Mouse (Mus musculus) monocyte, adult 5-6 weeks (primary cell): ENCODE results near the gene Recql5. TPM values are rescaled to one million over a fixed set of nuclear protein-coding genes. Genes with fewer than 3 reads are reported as not detected.

ENCODE experiments used
- ATAC-seq: fragments of 153-309, 156-312 bp; replicated peaks from 2 replicates; pipeline ENCODE4 v1.8.0; 2017; ENCODE audit warnings: mild to moderate bottlenecking; ENCODE audit not compliant: low TSS enrichment, insufficient number of reproducible peaks, severe bottlenecking, poor library complexity, low FRiP score
- total RNA-seq: library from RNA; stranded (forward); fragments of 200-1000, 200-491, 200-594 nt; gene quantifications from 3 replicates; pipeline ENCODE4 v1.2.3, GENCODE M21; 2017

Recql5 gene
- total RNA-seq = 16.2 to 25.6 TPM (median 23.2 TPM) in 3 replicates

- ATAC-seq = peak; percentile 99
These were observed at the start of gene Recql5, which contains the start of gene Sap30bp for GRCm38 (mm10) chr11:115933108-115933746. Gene Recql5, minus strand, starts transcription at chr11:115933477. Gene Sap30bp, plus strand, starts transcription at chr11:115933282.

- ATAC-seq = no peak
These were observed 49.2 kb upstream of the Recql5 start for GRCm38 (mm10) chr11:115982472-115982871.

GRCm38 (mm10) chr11:115975544-115975943 lies 42.3 kb upstream of the Recql5 start:
- no peak for ATAC-seq

GRCm38 (mm10) chr11:115975083-115975420 lies 41.8 kb upstream of the Recql5 start:
- no peak for ATAC-seq

GRCm38 (mm10) chr11:115974309-115975082 lies 41.2 kb upstream of the Recql5 start, which contains the start of gene Itgb4:
Gene Itgb4, plus strand, starts transcription at chr11:115974709.
- ATAC-seq = no peak

- no peak for ATAC-seq
These were observed 37.7 kb upstream of the Recql5 start for GRCm38 (mm10) chr11:115971016-115971415.

- no peak for ATAC-seq
These were observed 36.9 kb upstream of the Recql5 start for GRCm38 (mm10) chr11:115970006-115970673.

GRCm38 (mm10) chr11:115968731-115969405 lies 35.6 kb upstream of the Recql5 start:
- ATAC-seq = no peak

- ATAC-seq = no peak
These were observed 31.8 kb upstream of the Recql5 start for GRCm38 (mm10) chr11:115964977-115965604.

GRCm38 (mm10) chr11:115962651-115963412 lies 29.6 kb upstream of the Recql5 start:
- ATAC-seq = no peak

GRCm38 (mm10) chr11:115959018-115959417 lies 25.7 kb upstream of the Recql5 start:
- ATAC-seq = no peak

GRCm38 (mm10) chr11:115957971-115958370 lies 24.7 kb upstream of the Recql5 start:
- no peak for ATAC-seq

GRCm38 (mm10) chr11:115956453-115956852 lies 23.2 kb upstream of the Recql5 start:
- no peak for ATAC-seq

GRCm38 (mm10) chr11:115955195-115955858 lies 22.1 kb upstream of the Recql5 start:
- no peak; the same call in 1 of the 2 replicates for ATAC-seq

- no peak for ATAC-seq
These were observed 21.4 kb upstream of the Recql5 start for GRCm38 (mm10) chr11:115954712-115955111.

GRCm38 (mm10) chr11:115950719-115951118 lies 17.4 kb upstream of the Recql5 start:
- ATAC-seq = no peak

- no peak for ATAC-seq
These were observed 15.0 kb upstream of the Recql5 start for GRCm38 (mm10) chr11:115948316-115948715.
